Mouse (Mus musculus) cortical plate, adult 2 months (tissue): ENCODE data around the gene Prkcd. TPM values are rescaled to one million over a fixed set of nuclear protein-coding genes. Genes with fewer than 3 reads are reported as not detected.

ENCODE experiments used
- H3K27ac ChIP-seq: fragments of 200-500 bp; 2 replicates; pipeline ENCODE4 v1.5.1; 2012; ENCODE audit warnings: low read length, control low read depth, inconsistent platforms; ENCODE audit not compliant: insufficient read depth
- H3K4me1 ChIP-seq: fragments of 200-500 bp; 2 replicates; pipeline ENCODE4 v1.6.1; 2011; ENCODE audit warnings: low read length; ENCODE audit not compliant: control insufficient read depth, insufficient read depth
- H3K4me3 ChIP-seq: fragments of 200-500 bp; 2 replicates; pipeline ENCODE4 v1.5.1; 2011; ENCODE audit warnings: mild to moderate bottlenecking, low read length, control low read depth; ENCODE audit not compliant: insufficient read depth
- CTCF ChIP-seq: fragments of 200-500 bp; IDR thresholded peaks from 2 replicates; pipeline ENCODE4 v1.5.1; 2011; ENCODE audit warnings: mild to moderate bottlenecking, control low read depth, low read length; ENCODE audit not compliant: insufficient read depth; ENCODE audit errors: extremely low read depth
- POLR2A ChIP-seq: fragments of 200-500 bp; IDR thresholded peaks from 2 replicates; pipeline ENCODE4 v1.6.1; 2011; ENCODE audit warnings: mild to moderate bottlenecking, low read length, control low read depth; ENCODE audit not compliant: insufficient read depth; ENCODE audit errors: extremely low read depth
- polyA plus RNA-seq: library from polyadenylated mRNA; depleted of rRNA; stranded (reverse); fragments of >200 nt; gene quantifications from 2 replicates; pipeline ENCODE4 v1.2.3, GENCODE M21; 2012; rRNA removed

Gene Prkcd
- polyA plus RNA-seq, 1 experiment = 17.7 TPM

- TF ChIP-seq POLR2A (no peak), CTCF (no peak)
- Histone ChIP-seq H3K27ac (no peak overlapping the region), H3K4me1 (peaks cover 13% of the 10 kb centered on the region), H3K4me3 (no peak overlapping the region)
Measured at GRCm38 (mm10) chr14:30551509-30551908, 74.5 kb downstream of the Prkcd start.

- peaks cover 13% of the 10 kb centered on the region for H3K4me1 ChIP-seq
- TF ChIP-seq CTCF = no peak
- no peak for TF ChIP-seq POLR2A
- H3K27ac ChIP-seq = no peak overlapping the region
- H3K4me3 ChIP-seq = peak overlapping the region; percentile 87
Measured at GRCm38 (mm10) chr14:30550232-30551070, 75.6 kb downstream of the Prkcd start.

- H3K4me1 ChIP-seq = peaks cover 13% of the 10 kb centered on the region
- no peak overlapping the region; the same call in 1 of the 2 replicates for H3K27ac ChIP-seq
- peak overlapping the region; percentile 87 for H3K4me3 ChIP-seq
- TF ChIP-seq CTCF (no peak), POLR2A (no peak)
Measured at GRCm38 (mm10) chr14:30549777-30550149, 76.2 kb downstream of the Prkcd start.

GRCm38 (mm10) chr14:30548965-30549776, 76.8 kb downstream of the Prkcd start:
- TF ChIP-seq POLR2A (peak; percentile 95), CTCF (no peak)
- peak overlapping the region; percentile 87 for H3K4me3 ChIP-seq

GRCm38 (mm10) chr14:30548131-30548720, 77.8 kb downstream of the Prkcd start, which contains the start of gene Tkt:
Gene Tkt (plus strand): TSS chr14:30548359.
- Histone ChIP-seq H3K4me3 (peak within 1 kb of the TSS; percentile 87), H3K4me1 (peaks cover 13% of the 10 kb centered on the region), H3K27ac (peak within 1 kb of the TSS; percentile 93)
- TF ChIP-seq POLR2A (peak; percentile 25; the same call in 1 of the 2 replicates), CTCF (no peak)

More at GRCm38 (mm10) chr14:30548965-30549776, 76.8 kb downstream of the Prkcd start:
- H3K4me1 ChIP-seq = peaks cover 13% of the 10 kb centered on the region
- peak overlapping the region; percentile 93 for H3K27ac ChIP-seq

Other genes with a start within 250 kb of the Prkcd start
- gene Dcp1a, start 146.7 kb downstream of the Prkcd start, polyA plus RNA-seq = 21.0 and 21.4 TPM in 2 replicates
- 53.4 and 53.8 TPM in 2 replicates for gene Cacna1d, start 134.8 kb downstream of the Prkcd start, polyA plus RNA-seq
- gene Tkt, start 77.9 kb downstream of the Prkcd start, polyA plus RNA-seq = 154 and 158 TPM in 2 replicates
- 12.9 and 13.2 TPM in 2 replicates for gene Rft1, start 28.1 kb upstream of the Prkcd start, polyA plus RNA-seq
- gene Sfmbt1, start 88.6 kb upstream of the Prkcd start, polyA plus RNA-seq = 6.7 and 7.3 TPM in 2 replicates
- 36.5 and 38.4 TPM in 2 replicates for gene Tmem110, start 199.4 kb upstream of the Prkcd start, polyA plus RNA-seq